Mouse (Mus musculus): ENCODE measurements around the gene Zfp775. TPM values are rescaled to one million over a fixed set of nuclear protein-coding genes. Genes with fewer than 3 reads are reported as not detected.

Gene Zfp775
- 1.8 and 2.5 TPM in 2 replicates for polyA plus RNA-seq (2012; rRNA removed; ENCODE audit: low replicate concordance)

DNA sequence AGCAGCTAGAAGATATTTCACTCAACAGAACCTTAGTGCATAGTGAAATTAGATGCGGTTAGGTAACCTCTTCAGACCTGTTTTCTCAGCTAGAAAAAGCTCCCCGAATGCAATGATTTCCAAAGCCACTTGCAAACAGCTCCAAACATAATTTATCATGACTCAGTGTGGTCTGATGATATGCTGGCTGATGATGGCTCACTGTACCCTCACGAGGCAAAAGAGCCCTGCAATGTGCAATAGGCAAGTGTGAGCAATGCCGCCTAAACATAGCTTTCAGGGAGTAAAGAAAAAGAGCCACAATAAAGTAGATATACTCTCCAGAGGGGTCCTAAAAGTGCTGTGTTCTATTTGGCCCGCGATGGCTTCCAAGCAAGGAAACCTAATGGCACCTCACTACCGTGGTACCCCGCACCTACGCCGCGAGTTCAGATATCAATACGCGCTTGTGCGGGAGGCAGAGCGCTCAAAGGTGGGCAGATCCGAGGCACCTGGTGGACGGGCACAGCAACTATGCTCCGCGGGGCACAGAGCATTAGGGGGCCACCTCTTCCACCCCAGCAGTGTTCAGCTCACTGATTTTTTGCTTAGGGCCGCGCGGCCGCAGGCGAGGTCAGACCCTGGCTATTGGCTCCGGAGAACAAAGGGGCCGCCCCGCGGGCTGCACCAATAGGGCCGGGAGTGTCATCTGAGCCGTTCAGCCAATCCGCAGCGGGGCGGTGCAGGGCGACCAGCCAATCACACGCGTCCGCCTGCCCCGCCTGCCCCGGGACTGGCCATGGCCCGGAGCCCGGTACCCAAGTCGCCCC, at the start of gene Zfp775:
Gene Zfp775 (plus strand): TSS at position 793 of the 809 bp plus-strand sequence.

DNA sequence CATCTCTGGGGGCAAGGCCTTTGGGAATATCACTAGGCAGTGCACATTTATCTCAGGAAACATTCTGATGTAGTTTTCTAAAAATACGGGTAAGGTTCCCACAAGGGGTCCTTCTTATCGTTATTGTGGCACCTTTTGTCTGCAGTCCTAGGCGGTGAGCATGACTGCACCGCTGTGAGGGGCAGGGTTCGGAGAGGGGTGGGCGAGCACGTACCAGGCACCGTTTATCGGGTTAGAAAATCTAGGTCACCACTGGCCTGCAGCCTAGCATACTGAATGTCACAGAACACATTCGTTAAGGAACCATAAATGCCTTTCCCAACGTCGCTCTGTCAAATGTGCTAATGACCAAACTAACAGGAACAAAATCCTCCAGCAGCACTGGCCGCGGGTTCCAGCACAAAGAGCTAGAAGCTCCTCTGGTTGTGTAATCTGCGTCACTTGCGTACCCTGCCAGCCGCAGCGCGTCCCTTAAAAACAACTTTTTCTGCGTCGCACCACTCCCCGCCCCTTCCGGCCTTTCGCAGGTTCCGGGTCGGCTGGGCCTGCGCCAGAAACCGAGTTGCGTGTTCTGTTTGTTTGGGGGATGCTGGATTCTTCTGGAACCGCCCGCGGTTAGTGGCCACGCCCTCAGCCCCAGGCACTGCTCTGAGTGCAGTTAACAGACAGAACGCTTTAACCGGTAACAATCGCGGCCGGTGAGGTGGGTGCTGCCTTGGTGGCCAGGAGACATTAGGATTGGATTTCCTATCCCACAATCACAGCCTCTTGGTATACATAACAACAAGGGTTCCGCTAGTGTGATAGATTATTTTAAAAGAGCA, 47.4 kb upstream of the Zfp775 start, which contains the start of gene Lrrc61:
Gene Lrrc61 (plus strand): TSS at position 517 of the 824 bp plus-strand sequence.

DNA sequence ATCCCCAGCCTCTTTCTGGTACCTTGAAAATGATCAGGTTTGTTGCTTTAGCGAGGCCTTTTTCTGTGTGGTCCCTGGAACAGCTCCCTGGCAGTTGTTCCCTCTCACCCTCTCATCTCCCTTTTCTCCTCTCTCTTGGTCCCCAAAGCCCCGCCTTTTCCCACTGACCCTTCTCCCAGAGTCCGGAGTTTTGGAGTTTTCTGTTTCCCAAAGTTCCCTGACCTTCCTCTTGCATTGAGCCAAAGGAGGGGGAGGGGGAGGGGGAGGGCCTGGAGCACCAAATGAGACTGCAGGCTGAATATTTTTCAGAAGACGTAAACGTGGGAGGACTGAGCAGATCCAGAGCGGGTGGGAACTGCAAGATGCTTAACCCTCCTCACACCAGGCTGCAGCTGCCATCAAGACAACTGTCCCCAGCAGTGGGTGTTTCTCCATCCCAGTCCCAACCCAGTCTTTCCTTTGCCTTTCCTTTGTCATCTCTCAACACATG, 29.2 kb upstream of the Zfp775 start, which contains the start of gene Rarres2:
Gene Rarres2 (minus strand): TSS at position 218 of the 490 bp plus-strand sequence.

DNA sequence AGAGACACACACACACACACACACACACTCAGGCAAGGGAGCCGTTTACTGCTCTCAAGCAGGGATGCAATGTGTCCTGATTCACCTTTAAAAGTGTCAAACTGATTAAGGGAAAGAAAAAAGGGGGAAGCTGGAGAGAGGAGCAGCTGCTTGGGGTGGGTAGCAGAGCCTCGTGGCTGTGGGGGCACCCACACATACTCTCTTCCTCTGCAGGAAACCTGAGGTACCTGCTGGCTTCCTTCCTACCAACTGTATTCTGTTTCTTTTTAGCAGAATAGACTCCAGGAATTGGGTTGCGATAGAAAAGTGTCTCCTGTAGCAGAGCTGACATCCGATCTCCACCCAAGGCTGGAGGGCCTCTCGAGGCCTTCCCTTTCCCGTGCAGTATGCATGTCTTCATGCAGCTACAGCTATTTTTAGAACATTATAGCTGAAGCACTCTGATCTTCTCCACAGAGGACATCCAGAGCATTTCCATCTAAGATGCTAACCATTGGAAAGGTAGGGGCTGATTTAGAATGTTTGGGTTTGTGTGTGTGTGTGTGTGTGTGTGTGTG, 12.6 kb upstream of the Zfp775 start, which contains the start of gene Gm45021:
Gene Gm45021 (plus strand): TSS at position 417 of the 557 bp plus-strand sequence.

DNA sequence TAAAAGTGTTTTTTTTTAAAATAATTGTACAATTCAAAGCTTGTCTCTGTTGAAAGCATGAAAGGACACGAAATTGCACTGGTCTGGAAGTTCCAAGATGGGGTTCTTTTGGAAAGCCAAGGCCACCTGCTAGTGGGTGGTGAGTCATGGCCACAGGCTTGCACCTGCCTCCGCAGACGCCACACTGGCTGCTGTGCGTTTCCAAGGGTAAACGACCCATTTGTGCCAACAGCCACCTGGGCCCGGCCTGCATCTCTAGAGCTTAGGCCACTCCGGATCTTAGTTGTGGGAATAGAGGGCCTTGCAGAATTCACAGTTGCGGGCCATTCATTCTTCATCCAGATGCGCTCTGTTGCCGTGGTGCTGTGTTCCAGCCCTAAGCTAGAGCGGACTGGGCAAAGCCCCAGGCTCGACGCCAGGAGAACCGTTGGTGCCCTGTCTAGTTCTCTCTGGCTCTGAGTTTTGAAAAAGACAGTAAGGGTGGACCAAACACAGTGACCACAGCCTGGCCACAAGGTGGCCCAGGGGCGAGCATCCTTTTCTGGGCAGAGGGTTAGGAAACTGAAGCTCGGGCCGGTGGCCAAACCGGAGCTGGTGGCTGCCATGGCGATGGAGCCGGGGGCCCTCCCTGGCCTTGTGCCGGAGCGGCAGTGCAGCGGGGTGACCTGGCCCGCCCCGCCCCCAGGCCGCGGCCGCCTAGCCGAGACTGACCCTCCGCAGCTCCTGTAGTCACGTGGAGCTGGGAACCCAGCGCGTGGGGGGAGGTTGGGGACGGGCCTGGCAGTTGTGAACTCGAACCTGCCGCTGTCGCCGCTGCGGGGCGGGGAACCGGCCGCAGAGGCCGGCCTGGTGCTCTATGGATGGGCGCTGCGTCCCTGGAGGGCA, 8.5 kb upstream of the Zfp775 start, which contains the start of the genes Repin1 and Gm44965:
Gene Repin1 (plus strand): TSS at position 726 of the 885 bp plus-strand sequence.
Gene Gm44965 (plus strand): TSS at position 784 of the 885 bp plus-strand sequence.

DNA sequence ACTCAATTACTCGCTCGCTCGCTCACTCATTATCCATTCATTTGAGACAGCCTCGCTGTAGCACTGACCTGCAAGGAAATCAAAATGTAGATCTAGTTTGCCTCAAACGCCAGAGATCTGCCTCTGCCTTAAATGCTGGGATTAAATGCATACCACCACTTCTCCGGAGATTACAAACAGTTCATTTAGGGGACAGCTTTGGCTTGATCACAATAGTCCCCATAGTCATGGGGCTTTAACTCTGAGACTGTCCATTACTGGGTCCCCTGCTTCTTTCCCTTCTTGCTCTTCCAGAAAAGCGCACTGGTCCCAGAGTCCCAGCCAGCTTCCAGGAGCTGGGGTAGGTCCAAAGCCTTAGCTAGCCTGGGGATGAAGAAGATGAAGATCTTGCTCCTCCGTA, 24.6 kb downstream of the Zfp775 start, which contains the start of gene AI854703:
Gene AI854703 (plus strand): TSS at position 301 of the 400 bp plus-strand sequence.

DNA sequence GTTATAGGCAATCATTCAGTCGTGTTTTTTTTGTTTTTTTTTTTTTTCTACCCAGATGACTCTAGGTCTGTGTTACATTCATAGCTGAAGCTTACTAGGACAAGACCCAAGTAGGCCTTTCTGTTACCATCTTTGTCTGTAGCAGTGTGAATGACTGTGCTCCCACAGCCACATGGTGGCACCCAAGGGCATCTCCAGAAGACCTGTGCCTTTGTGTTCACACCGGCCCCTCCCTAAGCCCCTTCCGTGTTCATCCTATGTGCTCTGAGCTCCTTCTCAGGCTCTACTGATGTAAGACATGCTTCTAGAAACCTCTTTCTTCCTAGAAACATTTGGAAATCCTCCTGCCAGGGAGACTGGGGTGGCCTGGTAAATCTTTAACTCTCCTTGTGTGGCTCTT, 45.1 kb downstream of the Zfp775 start, which contains the start of gene Gimap8:
Gene Gimap8 (plus strand): TSS at position 240 of the 400 bp plus-strand sequence.

Other genes with a start within 250 kb of the Zfp775 start
- 9.1 and 12.5 TPM in 2 replicates for gene Krba1, start 206.5 kb upstream of the Zfp775 start, polyA plus RNA-seq (2012; rRNA removed; ENCODE audit: low replicate concordance)
- gene Zfp467, start 156.2 kb upstream of the Zfp775 start, polyA plus RNA-seq (2012; rRNA removed; ENCODE audit: low replicate concordance), result 21.7 and 31.1 TPM in 2 replicates
- gene Sspo, start 153.8 kb upstream of the Zfp775 start, polyA plus RNA-seq (2012; rRNA removed; ENCODE audit: low replicate concordance), result 0.99 and 1.9 TPM in 2 replicates
- 21.6 and 36.5 TPM in 2 replicates for gene Atp6v0e2, start 64.4 kb upstream of the Zfp775 start, polyA plus RNA-seq (2012; rRNA removed; ENCODE audit: low replicate concordance)
- gene Lrrc61, start 47.3 kb upstream of the Zfp775 start, polyA plus RNA-seq (2012; rRNA removed; ENCODE audit: low replicate concordance), result 17.9 and 19.5 TPM in 2 replicates
- 29.5 and 42.3 TPM in 2 replicates for gene Rarres2, start 29.3 kb upstream of the Zfp775 start, polyA plus RNA-seq (2012; rRNA removed; ENCODE audit: low replicate concordance)
- not detected in 2 replicates for gene Gm45021, start 12.5 kb upstream of the Zfp775 start, polyA plus RNA-seq (2012; rRNA removed; ENCODE audit: low replicate concordance)
- gene Repin1, start 8.2 kb upstream of the Zfp775 start, polyA plus RNA-seq (2012; rRNA removed; ENCODE audit: low replicate concordance), result 8.1 and 17.1 TPM in 2 replicates
- not detected in 2 replicates for gene Gm44965, start 8.1 kb upstream of the Zfp775 start, polyA plus RNA-seq (2012; rRNA removed; ENCODE audit: low replicate concordance)
- 0.48 and 0.78 TPM in 2 replicates for gene AI854703, start 24.7 kb downstream of the Zfp775 start, polyA plus RNA-seq (2012; rRNA removed; ENCODE audit: low replicate concordance)
- gene Gimap8, start 45.2 kb downstream of the Zfp775 start, polyA plus RNA-seq (2012; rRNA removed; ENCODE audit: low replicate concordance), result 0.27 and 0.54 TPM in 2 replicates
- 0.26 and 0.53 TPM in 2 replicates for gene Gimap9, start 74.1 kb downstream of the Zfp775 start, polyA plus RNA-seq (2012; rRNA removed; ENCODE audit: low replicate concordance)
- 1.3 and 6.1 TPM in 2 replicates for gene Gimap4, start 82.5 kb downstream of the Zfp775 start, polyA plus RNA-seq (2012; rRNA removed; ENCODE audit: low replicate concordance)
- gene Gimap6, start 106.2 kb downstream of the Zfp775 start, polyA plus RNA-seq (2012; rRNA removed; ENCODE audit: low replicate concordance), result 0.92 and 2.6 TPM in 2 replicates
- gene Gm28053, start 116.5 kb downstream of the Zfp775 start, polyA plus RNA-seq (2012; rRNA removed; ENCODE audit: low replicate concordance), result not detected in 2 replicates
- gene Gimap7, start 116.6 kb downstream of the Zfp775 start, polyA plus RNA-seq (2012; rRNA removed; ENCODE audit: low replicate concordance), result 0.63 and 2.0 TPM in 2 replicates
- gene Gimap1, start 137.0 kb downstream of the Zfp775 start, polyA plus RNA-seq (2012; rRNA removed; ENCODE audit: low replicate concordance), result 10.2 and 21.6 TPM in 2 replicates
- 7.1 and 9.2 TPM in 2 replicates for gene Gimap5, start 144.1 kb downstream of the Zfp775 start, polyA plus RNA-seq (2012; rRNA removed; ENCODE audit: low replicate concordance)
- gene Gimap3, start 168.8 kb downstream of the Zfp775 start, polyA plus RNA-seq (2012; rRNA removed; ENCODE audit: low replicate concordance), result 3.7 and 11.7 TPM in 2 replicates
- gene Tmem176a, start 238.9 kb downstream of the Zfp775 start, polyA plus RNA-seq (2012; rRNA removed; ENCODE audit: low replicate concordance), result 106 and 117 TPM in 2 replicates
- gene Tmem176b, start 239.4 kb downstream of the Zfp775 start, polyA plus RNA-seq (2012; rRNA removed; ENCODE audit: low replicate concordance), result 210 and 214 TPM in 2 replicates